Mouse (Mus musculus) neural tube, embryonic 12.5 days (tissue): ENCODE measurements at regions not wholly inside any gene's neighbourhood (a gene's known extent, or its start where the extent isn't known, plus 50 kb on each side); places are given as distances from the start of the nearest gene placed in this dataset.

Experiments used
- ATAC-seq: fragments of 200-750 bp; cut with Nextera tagmentation; 2 replicates; pipeline ENCODE4 v1.8.0; 2017; ENCODE audit warnings: low read depth, mild to moderate bottlenecking, moderate TSS enrichment, moderate library complexity; ENCODE audit not compliant: low FRiP score
- H3K27ac ChIP-seq: fragments of 300-500 bp; sonication (generic); 2 replicates; pipeline ENCODE4 v1.5.1; 2016
- H3K27me3 ChIP-seq: fragments of 300-500 bp; sonication (generic); replicated peaks from 2 replicates; pipeline ENCODE4 v1.6.1; 2016; ENCODE audit warnings: mild to moderate bottlenecking
- H3K36me3 ChIP-seq: fragments of 300-500 bp; sonication (generic); 2 replicates; pipeline ENCODE4 v1.6.1; 2016; ENCODE audit warnings: mild to moderate bottlenecking
- H3K4me1 ChIP-seq: fragments of 300-500 bp; sonication (generic); 2 replicates; pipeline ENCODE4 v1.6.1; 2016
- H3K4me2 ChIP-seq: fragments of 300-500 bp; sonication (generic); replicated peaks from 2 replicates; pipeline ENCODE4 v1.6.1; 2016; ENCODE audit warnings: mild to moderate bottlenecking
- H3K4me3 ChIP-seq: fragments of 300-500 bp; sonication (generic); 2 replicates; pipeline ENCODE4 v1.5.1; 2016
- H3K9ac ChIP-seq: fragments of 300-500 bp; sonication (generic); 2 replicates; pipeline ENCODE4 v1.6.1; 2016; ENCODE audit warnings: mild to moderate bottlenecking
- H3K9me3 ChIP-seq: fragments of 300-500 bp; sonication (generic); 2 replicates; pipeline ENCODE4 v1.6.1; 2016; ENCODE audit warnings: mild to moderate bottlenecking
- WGBS: fragments of 180-500 bp; shearing (Covaris S2); methylation state at CpG from one replicate; pipeline ENCODE4 v1.1.7; 2016; 5-methylcytosine and 5-hydroxymethylcytosine counted together

DNA sequence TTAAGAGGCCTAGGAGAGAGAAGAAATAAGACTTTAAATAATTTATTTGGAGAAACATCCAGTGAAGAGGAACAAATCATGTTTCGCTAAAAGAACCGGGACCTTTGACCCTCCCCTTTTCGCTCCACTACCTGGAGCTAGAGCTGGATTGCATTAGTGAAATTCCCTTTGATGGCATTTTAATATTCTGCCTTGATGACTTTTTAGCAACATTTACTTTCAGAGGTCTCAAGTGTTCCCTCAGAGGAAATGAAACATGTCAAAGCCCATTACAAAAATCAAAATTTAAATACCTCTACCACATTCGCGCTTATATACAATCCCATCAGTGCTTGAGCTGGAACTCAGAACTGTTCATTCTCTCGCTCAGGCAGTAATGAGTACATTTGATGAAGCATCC lies 297.0 kb upstream of the Gm10295 start:
- Histone ChIP-seq H3K9ac (no peak overlapping the region), H3K4me2 (no peak overlapping the region), H3K27ac (no peak overlapping the region), H3K4me1 (no peaks in the 10 kb centered on the region), H3K9me3 (no peaks in the 10 kb centered on the region), H3K36me3 (no peaks in the 10 kb centered on the region), H3K27me3 (no peaks in the 10 kb centered on the region), H3K4me3 (no peak overlapping the region)
- 75% methylated on average over 6 of the region's 6 CpGs for WGBS
- no peak for ATAC-seq

DNA sequence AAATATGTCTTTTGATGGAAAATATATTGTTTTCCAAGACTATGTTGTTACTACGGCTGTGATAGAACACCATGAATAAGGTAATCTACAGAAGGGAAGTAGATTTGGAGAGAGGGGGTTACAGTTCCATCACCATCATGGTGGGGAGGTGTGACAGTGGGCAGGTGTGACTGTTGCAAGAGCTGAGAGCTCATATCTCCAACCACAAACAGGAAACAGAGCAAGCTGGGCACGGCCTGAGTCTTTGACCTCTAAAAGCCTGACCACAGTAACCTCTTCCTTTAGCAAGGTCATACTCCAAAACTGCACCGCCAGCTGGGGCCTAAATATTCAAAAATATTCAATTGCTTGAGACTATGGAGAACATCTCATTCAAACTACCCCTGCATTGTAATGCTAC lies 295.7 kb upstream of the Gm10295 start:
- Histone ChIP-seq H3K9ac (no peak overlapping the region), H3K4me3 (no peak overlapping the region), H3K36me3 (no peaks in the 10 kb centered on the region), H3K4me2 (no peak overlapping the region), H3K9me3 (no peaks in the 10 kb centered on the region), H3K4me1 (no peaks in the 10 kb centered on the region), H3K27ac (no peak overlapping the region), H3K27me3 (no peaks in the 10 kb centered on the region)
- no peak for ATAC-seq
- WGBS = 93% methylated on average over 3 of the region's 3 CpGs

DNA sequence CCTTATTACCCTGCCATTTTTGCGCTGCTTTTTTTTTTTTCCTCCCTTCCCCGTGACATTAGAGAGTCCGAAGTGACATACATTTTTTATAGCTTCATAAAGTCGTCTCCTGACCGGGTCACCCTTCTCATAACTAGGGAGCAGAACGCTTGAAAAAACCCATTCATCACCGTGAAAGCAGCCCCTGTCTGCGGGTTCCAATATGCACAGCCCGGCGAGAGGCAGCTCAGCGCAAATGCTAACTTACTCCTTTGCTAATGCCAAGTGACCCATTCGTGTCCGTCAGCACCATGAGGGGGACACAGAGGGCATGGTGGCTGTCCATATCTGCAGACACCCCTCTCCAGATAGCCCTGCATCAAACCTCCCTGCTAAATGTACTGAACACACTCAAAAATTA lies 271.8 kb upstream of the Gm10295 start:
- Histone ChIP-seq H3K36me3 (no peaks in the 10 kb centered on the region), H3K9ac (no peak overlapping the region), H3K4me1 (peaks cover 7% of the 10 kb centered on the region; the same call in 1 of the 2 replicates), H3K27ac (no peak overlapping the region), H3K9me3 (no peaks in the 10 kb centered on the region), H3K4me3 (no peak overlapping the region), H3K27me3 (no peaks in the 10 kb centered on the region), H3K4me2 (peak overlapping the region; percentile 41)
- ATAC-seq = peak; percentile 48; the same call in 1 of the 2 replicates
- 16% methylated on average over 13 of the region's 13 CpGs for WGBS

GRCm38 (mm10) chr7:71603159-71603558 lies 251.9 kb upstream of the Gm10295 start:
- no peak for ATAC-seq
- Histone ChIP-seq H3K4me2 (no peak overlapping the region), H3K9ac (no peak overlapping the region), H3K36me3 (no peaks in the 10 kb centered on the region), H3K4me1 (no peaks in the 10 kb centered on the region), H3K9me3 (no peaks in the 10 kb centered on the region), H3K27ac (no peak overlapping the region), H3K4me3 (no peak overlapping the region), H3K27me3 (no peaks in the 10 kb centered on the region)
- WGBS = 73% methylated on average over 2 of the region's 2 CpGs

- Histone ChIP-seq H3K27me3 (no peaks in the 10 kb centered on the region), H3K4me1 (no peaks in the 10 kb centered on the region), H3K9me3 (no peaks in the 10 kb centered on the region), H3K27ac (no peak overlapping the region), H3K9ac (no peak overlapping the region), H3K4me3 (no peak overlapping the region), H3K36me3 (no peaks in the 10 kb centered on the region), H3K4me2 (no peak overlapping the region)
- no peak for ATAC-seq
- WGBS = 97% methylated on average over 3 of the region's 3 CpGs
Observed at GRCm38 (mm10) chr7:71596780-71597179, 245.5 kb upstream of the Gm10295 start.

GRCm38 (mm10) chr7:71587626-71588025 lies 236.3 kb upstream of the Gm10295 start:
- H3K4me1 ChIP-seq = no peaks in the 10 kb centered on the region
- no peak overlapping the region for H3K4me3 ChIP-seq
- no peak overlapping the region for H3K4me2 ChIP-seq
- ATAC-seq = no peak
- no peaks in the 10 kb centered on the region for H3K9me3 ChIP-seq
- H3K36me3 ChIP-seq = no peaks in the 10 kb centered on the region
- no peak overlapping the region for H3K9ac ChIP-seq
- H3K27ac ChIP-seq = no peak overlapping the region
- H3K27me3 ChIP-seq = no peaks in the 10 kb centered on the region
- 85% methylated on average over 5 of the region's 5 CpGs for WGBS

DNA sequence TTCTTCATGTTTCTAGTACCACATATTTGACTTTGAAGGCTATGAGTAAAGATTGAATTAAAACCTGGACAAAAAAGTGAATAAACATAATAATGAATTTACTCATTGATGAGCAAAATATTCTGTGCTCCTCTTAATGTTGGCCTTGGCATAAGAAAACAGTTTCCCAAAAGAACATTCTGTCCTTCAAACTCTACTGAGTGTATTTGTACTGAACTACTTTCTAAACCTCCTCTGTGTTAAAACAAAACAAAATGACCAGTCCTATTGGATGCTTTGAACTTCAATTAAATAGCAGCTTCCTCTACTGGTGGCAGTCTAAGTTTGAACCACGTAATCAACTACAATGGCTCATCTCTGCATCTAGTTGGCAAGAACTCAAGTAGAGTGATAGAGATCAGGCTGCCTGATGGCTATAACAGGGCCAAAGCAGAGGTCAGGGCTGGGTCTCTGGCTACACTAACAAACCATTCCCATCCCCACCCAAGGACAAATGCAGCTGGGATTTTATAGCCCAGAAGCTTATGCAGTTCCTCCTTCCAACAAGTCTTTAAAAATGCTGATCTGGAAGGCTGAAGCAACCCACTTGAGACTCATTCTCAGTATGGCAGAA lies 232.3 kb upstream of the Gm10295 start:
- Histone ChIP-seq H3K4me2 (no peak overlapping the region), H3K4me1 (no peaks in the 10 kb centered on the region), H3K36me3 (no peaks in the 10 kb centered on the region), H3K9ac (no peak overlapping the region), H3K27ac (no peak overlapping the region), H3K9me3 (no peaks in the 10 kb centered on the region), H3K27me3 (no peaks in the 10 kb centered on the region), H3K4me3 (no peak overlapping the region)
- 44% methylated on average over 1 of the region's 1 CpGs for WGBS
- ATAC-seq = no peak

GRCm38 (mm10) chr7:71581746-71582145 lies 230.5 kb upstream of the Gm10295 start:
- no peak overlapping the region for H3K4me2 ChIP-seq
- H3K27me3 ChIP-seq = no peaks in the 10 kb centered on the region
- no peak for ATAC-seq
- H3K4me3 ChIP-seq = no peak overlapping the region
- H3K27ac ChIP-seq = no peak overlapping the region
- H3K9me3 ChIP-seq = no peaks in the 10 kb centered on the region
- no peak overlapping the region for H3K9ac ChIP-seq
- no peaks in the 10 kb centered on the region for H3K4me1 ChIP-seq
- H3K36me3 ChIP-seq = no peaks in the 10 kb centered on the region
- 25% methylated on average over 3 of the region's 3 CpGs for WGBS

DNA sequence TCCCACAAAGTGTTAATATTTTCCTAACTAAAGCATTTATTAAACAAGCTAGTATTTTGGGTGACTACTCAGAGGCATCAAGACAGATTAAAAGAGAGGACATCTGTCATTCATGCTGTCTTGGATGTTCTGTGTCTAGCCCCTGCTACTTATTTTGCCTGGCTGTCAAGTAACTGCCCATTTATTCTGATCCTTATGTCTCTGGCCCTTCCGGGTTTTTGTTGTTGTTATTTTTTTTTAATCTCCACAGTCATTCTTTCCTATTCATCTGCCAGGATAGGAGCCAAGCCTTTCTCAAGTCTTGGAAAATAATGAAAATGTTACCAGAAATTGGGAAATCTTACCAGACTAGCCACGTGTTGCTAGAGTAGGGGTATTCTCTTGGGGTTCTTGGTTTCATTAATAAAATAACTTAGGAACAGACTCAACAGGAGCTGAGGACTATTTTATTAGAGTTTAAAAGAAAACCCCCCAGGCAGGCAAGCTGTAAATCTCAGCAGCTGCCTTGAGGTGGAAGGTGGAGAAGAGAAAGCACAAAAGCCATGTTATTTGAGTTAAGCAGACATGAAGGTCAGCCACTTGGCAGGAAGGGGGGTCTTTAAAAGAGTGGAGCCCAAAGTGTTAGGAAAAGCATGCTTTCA lies 209.1 kb upstream of the Gm10295 start:
- H3K27me3 ChIP-seq = no peaks in the 10 kb centered on the region
- H3K4me2 ChIP-seq = no peak overlapping the region
- no peaks in the 10 kb centered on the region for H3K36me3 ChIP-seq
- no peak for ATAC-seq
- WGBS = 48% methylated on average over 2 of the region's 2 CpGs
- H3K4me1 ChIP-seq = no peaks in the 10 kb centered on the region
- H3K9me3 ChIP-seq = no peaks in the 10 kb centered on the region
- no peak overlapping the region for H3K9ac ChIP-seq
- H3K4me3 ChIP-seq = no peak overlapping the region
- no peak overlapping the region for H3K27ac ChIP-seq

GRCm38 (mm10) chr7:71556473-71556872 lies 205.2 kb upstream of the Gm10295 start:
- WGBS = 96% methylated on average over 5 of the region's 5 CpGs
- H3K4me3 ChIP-seq = no peak overlapping the region
- H3K36me3 ChIP-seq = no peaks in the 10 kb centered on the region
- no peaks in the 10 kb centered on the region for H3K27me3 ChIP-seq
- no peaks in the 10 kb centered on the region for H3K4me1 ChIP-seq
- no peak for ATAC-seq
- H3K27ac ChIP-seq = no peak overlapping the region
- H3K4me2 ChIP-seq = no peak overlapping the region
- no peak overlapping the region for H3K9ac ChIP-seq
- no peaks in the 10 kb centered on the region for H3K9me3 ChIP-seq

GRCm38 (mm10) chr7:71555476-71555875 lies 204.2 kb upstream of the Gm10295 start:
- Histone ChIP-seq H3K27ac (no peak overlapping the region), H3K4me3 (no peak overlapping the region), H3K9ac (no peak overlapping the region), H3K4me2 (no peak overlapping the region), H3K4me1 (no peaks in the 10 kb centered on the region), H3K9me3 (no peaks in the 10 kb centered on the region), H3K27me3 (no peaks in the 10 kb centered on the region), H3K36me3 (no peaks in the 10 kb centered on the region)
- WGBS = 83% methylated on average over 3 of the region's 3 CpGs
- ATAC-seq = no peak

GRCm38 (mm10) chr7:71546606-71547213 lies 195.4 kb upstream of the Gm10295 start:
- no peaks in the 10 kb centered on the region for H3K4me1 ChIP-seq
- no peaks in the 10 kb centered on the region for H3K9me3 ChIP-seq
- no peaks in the 10 kb centered on the region for H3K27me3 ChIP-seq
- no peaks in the 10 kb centered on the region for H3K36me3 ChIP-seq
- no peak overlapping the region for H3K4me3 ChIP-seq
- 71% methylated on average over 6 of the region's 6 CpGs for WGBS
- no peak overlapping the region for H3K27ac ChIP-seq
- H3K4me2 ChIP-seq = no peak overlapping the region
- no peak for ATAC-seq
- no peak overlapping the region for H3K9ac ChIP-seq

- Histone ChIP-seq H3K36me3 (no peaks in the 10 kb centered on the region), H3K4me3 (no peak overlapping the region), H3K27ac (no peak overlapping the region), H3K9ac (no peak overlapping the region), H3K9me3 (no peaks in the 10 kb centered on the region), H3K27me3 (no peaks in the 10 kb centered on the region), H3K4me2 (no peak overlapping the region), H3K4me1 (no peaks in the 10 kb centered on the region)
- 53% methylated on average over 2 of the region's 2 CpGs for WGBS
- ATAC-seq = no peak
Observed at GRCm38 (mm10) chr7:71541467-71541866, 190.2 kb upstream of the Gm10295 start.
